Mouse (Mus musculus) heart, embryonic 16.5 days (tissue): ENCODE measurements at regions not wholly inside any gene's neighbourhood (a gene's known extent, or its start where the extent isn't known, plus 50 kb on each side); places are given as distances from the start of the nearest gene placed in this dataset.

ENCODE experiments used
- ATAC-seq: fragments of 200-750 bp; cut with Nextera tagmentation; replicated peaks from 2 replicates; pipeline ENCODE4 v1.8.0; 2017; ENCODE audit warnings: moderate number of reproducible peaks; ENCODE audit not compliant: insufficient read depth, low FRiP score; ENCODE audit errors: extremely low read depth
- H3K27ac ChIP-seq: fragments of 300-500 bp; sonication (generic); 2 replicates; pipeline ENCODE4 v1.5.1; 2014; ENCODE audit warnings: mild to moderate bottlenecking, low read length, control low read depth, moderate library complexity
- H3K27me3 ChIP-seq: fragments of 300-500 bp; sonication (generic); 2 replicates; pipeline ENCODE4 v1.6.1; 2014; ENCODE audit warnings: low read length, mixed read lengths; ENCODE audit not compliant: control insufficient read depth, insufficient read depth
- H3K36me3 ChIP-seq: fragments of 300-500 bp; sonication (generic); 2 replicates; pipeline ENCODE4 v1.6.1; 2014; ENCODE audit not compliant: control insufficient read depth, insufficient read depth
- H3K4me1 ChIP-seq: fragments of 300-500 bp; sonication (generic); 2 replicates; pipeline ENCODE4 v1.6.1; 2014; ENCODE audit warnings: low read length, mixed read lengths; ENCODE audit not compliant: control insufficient read depth, insufficient read depth
- H3K4me2 ChIP-seq: fragments of 300-500 bp; sonication (generic); 2 replicates; pipeline ENCODE4 v1.6.1; 2014; ENCODE audit warnings: low read depth, mild to moderate bottlenecking, control low read depth, low read length
- H3K4me3 ChIP-seq: fragments of 300-500 bp; sonication (generic); 2 replicates; pipeline ENCODE4 v1.5.1; 2014; ENCODE audit warnings: mild to moderate bottlenecking, control low read depth, low read length
- H3K9ac ChIP-seq: fragments of 300-500 bp; sonication (generic); 2 replicates; pipeline ENCODE4 v1.6.1; 2014; ENCODE audit warnings: low read length, control low read depth
- H3K9me3 ChIP-seq: fragments of 300-500 bp; sonication (generic); replicated peaks from 2 replicates; pipeline ENCODE4 v1.6.1; 2016; ENCODE audit warnings: low read length; ENCODE audit not compliant: control insufficient read depth
- WGBS: fragments of 180-500 bp; shearing (Covaris S2); extraction: QIAGEN DNeasy Blood & Tissue Kit; methylation state at CpG from one replicate; pipeline ENCODE4 v1.1.7; 2014; 5-methylcytosine and 5-hydroxymethylcytosine counted together

DNA sequence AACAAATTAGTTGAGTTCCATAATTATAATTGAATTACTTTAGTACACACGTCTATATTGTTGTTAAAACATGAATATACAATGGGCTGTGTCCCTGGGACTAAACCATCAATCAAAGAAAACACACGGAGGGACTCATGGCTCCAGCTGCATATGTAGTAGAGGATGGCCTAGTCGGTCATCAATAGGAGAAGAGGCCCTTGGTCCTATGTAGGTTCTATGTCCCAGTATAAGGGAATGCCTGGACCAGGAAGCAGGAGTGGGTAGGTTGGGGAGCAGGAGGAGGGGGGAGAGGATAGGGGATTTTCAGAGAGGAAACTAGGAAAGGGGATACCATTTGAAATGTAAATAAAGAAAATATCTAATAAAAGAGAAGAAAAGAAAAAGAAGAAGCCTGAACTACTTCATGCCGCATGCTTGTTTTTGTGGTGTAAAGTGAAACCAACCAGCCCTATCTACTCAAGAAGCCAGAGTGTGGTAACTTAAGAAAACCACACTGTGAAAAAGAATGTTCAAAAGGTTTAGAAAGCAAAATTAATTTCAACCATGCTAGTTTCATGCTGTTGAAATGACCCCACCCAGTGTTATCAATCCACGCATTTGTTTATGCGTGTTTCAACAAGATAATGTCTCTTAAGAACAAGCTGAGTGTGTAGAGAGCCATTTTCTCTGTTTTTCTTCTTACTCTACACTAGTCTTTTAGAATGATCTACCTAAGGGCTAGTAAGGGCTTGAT is 134.4 kb upstream of the Itga4 start:
- Histone ChIP-seq H3K9ac (no peak overlapping the region), H3K4me3 (no peak overlapping the region), H3K4me1 (no peaks in the 10 kb centered on the region), H3K27me3 (no peaks in the 10 kb centered on the region), H3K36me3 (no peaks in the 10 kb centered on the region), H3K27ac (no peak overlapping the region), H3K4me2 (no peak overlapping the region), H3K9me3 (no peaks in the 10 kb centered on the region)
- no peak for ATAC-seq
- 77% methylated on average over 6 of the region's 6 CpGs for WGBS

DNA sequence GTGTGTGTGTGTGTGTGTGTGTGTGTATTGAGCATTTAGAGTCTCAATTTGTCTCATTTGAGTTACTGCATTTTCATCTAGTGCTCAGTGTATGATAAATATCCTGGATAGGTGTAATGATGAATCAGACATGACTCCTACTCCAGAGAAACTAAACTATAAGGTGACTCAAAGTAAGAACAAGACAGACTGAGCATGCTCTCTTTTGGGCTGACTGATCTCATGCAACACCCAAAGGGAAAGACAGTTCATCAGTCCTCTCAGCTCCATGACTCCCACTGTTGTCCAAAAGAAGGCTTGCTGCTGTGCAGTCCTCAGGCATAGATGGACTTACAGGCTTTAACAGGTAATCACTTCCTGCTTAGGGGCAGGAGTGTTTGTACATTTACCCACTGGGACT is 132.7 kb upstream of the Itga4 start:
- Histone ChIP-seq H3K9ac (no peak overlapping the region), H3K4me2 (no peak overlapping the region), H3K4me3 (no peak overlapping the region), H3K36me3 (no peaks in the 10 kb centered on the region), H3K4me1 (no peaks in the 10 kb centered on the region), H3K9me3 (no peaks in the 10 kb centered on the region), H3K27ac (no peak overlapping the region), H3K27me3 (no peaks in the 10 kb centered on the region)
- no peak for ATAC-seq

DNA sequence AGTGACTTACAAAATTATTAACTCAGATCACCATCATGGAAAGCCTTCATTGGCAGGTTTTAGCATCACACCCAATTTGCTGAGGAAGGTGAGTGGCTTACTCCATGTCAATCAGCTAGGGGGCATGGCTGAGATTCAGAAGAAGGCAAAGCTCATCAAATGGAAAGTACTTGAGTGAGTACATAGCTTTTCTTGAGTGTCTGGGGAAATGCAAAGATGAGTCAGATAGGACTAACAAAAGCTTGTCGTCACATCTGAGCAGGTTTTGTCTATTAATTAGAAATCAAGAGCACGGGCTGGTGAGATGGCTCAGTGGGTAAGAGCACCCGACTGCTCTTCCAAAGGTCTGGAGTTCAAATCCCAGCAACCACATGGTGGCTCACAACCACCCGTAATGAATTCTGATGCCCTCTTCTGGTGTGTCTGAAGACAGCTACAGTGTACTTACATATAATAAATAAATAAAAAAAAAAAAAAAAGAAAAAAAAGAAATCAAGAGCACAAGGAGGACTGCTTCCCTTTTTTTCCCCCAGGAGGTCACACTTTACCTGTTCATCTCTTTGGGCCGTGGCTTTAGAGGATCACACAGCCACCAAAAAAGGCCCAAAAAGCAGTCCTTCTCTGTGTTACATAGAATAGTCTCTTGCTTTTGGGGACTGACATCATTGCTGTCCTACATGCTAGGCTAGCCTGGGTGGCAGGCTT is 130.8 kb upstream of the Itga4 start:
- Histone ChIP-seq H3K9ac (no peak overlapping the region), H3K9me3 (no peaks in the 10 kb centered on the region), H3K4me3 (no peak overlapping the region), H3K27me3 (no peaks in the 10 kb centered on the region), H3K4me2 (no peak overlapping the region), H3K36me3 (no peaks in the 10 kb centered on the region), H3K4me1 (no peaks in the 10 kb centered on the region), H3K27ac (no peak overlapping the region)
- ATAC-seq: no peak
- WGBS: 82% methylated on average over 4 of the region's 5 CpGs

DNA sequence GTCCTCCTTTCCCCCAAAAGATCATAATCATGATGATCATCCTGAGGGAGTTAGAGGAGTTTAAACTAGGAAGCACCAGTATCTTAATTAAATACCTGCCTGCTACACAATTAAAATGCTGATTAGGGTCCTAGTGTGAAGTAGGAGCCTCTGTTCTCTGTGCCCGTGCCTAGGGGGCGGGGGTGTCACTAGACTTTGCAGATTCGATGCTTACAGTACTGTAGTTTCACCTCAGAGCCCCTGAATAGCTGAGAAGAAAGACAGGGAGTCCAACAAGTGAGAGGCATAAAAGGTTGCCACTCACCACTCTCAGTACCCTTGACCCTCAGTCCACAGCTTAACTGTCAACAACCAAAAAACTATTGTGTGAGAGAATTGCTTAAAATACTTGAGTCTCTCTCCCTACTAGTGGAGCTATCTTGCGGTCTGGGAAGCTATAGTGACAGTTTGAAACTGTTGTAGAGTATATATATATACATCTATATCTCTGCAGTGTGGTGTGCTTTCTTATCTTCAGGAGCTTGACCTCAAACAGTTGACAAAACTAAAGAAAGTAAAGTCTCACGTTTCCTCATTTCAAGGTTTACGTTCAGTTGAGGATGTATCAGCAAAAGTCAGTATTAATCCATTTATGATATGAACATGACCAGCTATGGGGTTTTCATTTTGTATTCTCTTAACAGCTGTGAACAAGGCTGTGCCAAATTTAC is 128.9 kb upstream of the Itga4 start:
- H3K9me3 ChIP-seq: no peaks in the 10 kb centered on the region
- WGBS: 26% methylated on average over 6 of the region's 6 CpGs
- H3K9ac ChIP-seq: no peak overlapping the region
- H3K27ac ChIP-seq: 0 out of 2 replicates have a peak overlapping the region, but pooled peaks have one; percentile 7
- H3K4me2 ChIP-seq: no peak overlapping the region
- no peak for ATAC-seq
- no peak overlapping the region for H3K4me3 ChIP-seq
- H3K36me3 ChIP-seq: no peaks in the 10 kb centered on the region
- no peaks in the 10 kb centered on the region for H3K27me3 ChIP-seq
- no peaks in the 10 kb centered on the region for H3K4me1 ChIP-seq

DNA sequence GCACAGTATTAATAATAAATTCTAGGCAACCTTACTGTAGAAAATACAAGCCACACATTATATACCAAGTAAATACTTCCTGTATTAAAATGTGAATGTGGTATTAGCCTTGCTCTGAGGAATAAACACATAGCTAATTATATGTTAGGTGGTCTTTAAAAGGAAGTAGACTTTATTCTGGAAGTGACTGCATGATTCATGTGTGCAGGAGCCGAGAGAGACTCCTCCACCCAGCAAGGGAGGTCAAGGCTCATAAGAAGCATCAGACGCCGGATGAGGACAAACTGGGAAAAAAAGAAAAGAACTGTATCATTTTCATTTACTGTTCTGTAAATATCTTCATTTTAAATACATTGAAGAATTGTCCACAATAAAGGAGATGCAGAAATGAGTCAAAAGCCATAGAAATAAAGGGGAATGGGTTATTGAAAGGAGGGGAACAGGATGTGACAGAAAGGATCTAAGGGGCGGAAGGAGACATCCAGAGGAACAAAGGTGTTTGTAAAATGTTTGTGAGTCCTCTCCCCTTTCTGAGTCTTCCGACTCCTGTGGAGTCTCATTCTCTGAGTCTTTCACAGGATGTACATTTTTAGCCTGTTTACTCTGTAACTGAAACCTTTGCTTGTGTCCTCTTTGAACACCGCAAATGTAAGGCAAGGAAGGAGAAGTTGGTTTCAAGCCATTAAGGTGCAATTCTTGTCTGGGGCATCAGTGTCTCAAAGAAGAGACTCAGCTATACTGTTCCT is 128.1 kb upstream of the Itga4 start:
- Histone ChIP-seq H3K4me2 (no peak overlapping the region), H3K9me3 (no peaks in the 10 kb centered on the region), H3K36me3 (no peaks in the 10 kb centered on the region), H3K4me1 (no peaks in the 10 kb centered on the region), H3K4me3 (no peak overlapping the region), H3K9ac (no peak overlapping the region), H3K27me3 (no peaks in the 10 kb centered on the region), H3K27ac (no peak overlapping the region)
- WGBS: 70% methylated on average over 6 of the region's 6 CpGs
- no peak for ATAC-seq

DNA sequence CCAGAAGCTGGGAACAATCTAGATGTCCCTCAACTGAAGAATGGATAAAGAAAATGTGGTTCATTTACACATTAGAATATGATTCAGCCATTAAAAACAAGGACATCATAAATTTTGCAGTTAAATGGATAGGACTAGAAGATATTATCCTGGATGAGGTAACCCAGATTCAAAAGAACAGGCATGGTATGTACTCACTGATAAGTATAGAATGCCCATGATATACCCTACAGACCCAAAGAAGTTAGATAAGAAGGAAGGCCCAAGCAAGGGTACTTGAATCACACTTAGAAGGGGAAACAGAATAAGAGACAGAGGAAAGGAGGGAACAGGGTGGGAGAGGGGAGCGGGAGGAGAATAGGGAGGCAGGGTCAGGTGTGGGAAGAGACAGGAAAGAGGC is 127.4 kb upstream of the Itga4 start:
- no peaks in the 10 kb centered on the region for H3K27me3 ChIP-seq
- no peaks in the 10 kb centered on the region for H3K9me3 ChIP-seq
- H3K4me1 ChIP-seq: no peaks in the 10 kb centered on the region
- no peak overlapping the region for H3K27ac ChIP-seq
- no peak overlapping the region for H3K4me2 ChIP-seq
- no peak overlapping the region for H3K9ac ChIP-seq
- 94% methylated on average over 1 of the region's 1 CpGs for WGBS
- ATAC-seq: no peak
- no peaks in the 10 kb centered on the region for H3K36me3 ChIP-seq
- no peak overlapping the region for H3K4me3 ChIP-seq

DNA sequence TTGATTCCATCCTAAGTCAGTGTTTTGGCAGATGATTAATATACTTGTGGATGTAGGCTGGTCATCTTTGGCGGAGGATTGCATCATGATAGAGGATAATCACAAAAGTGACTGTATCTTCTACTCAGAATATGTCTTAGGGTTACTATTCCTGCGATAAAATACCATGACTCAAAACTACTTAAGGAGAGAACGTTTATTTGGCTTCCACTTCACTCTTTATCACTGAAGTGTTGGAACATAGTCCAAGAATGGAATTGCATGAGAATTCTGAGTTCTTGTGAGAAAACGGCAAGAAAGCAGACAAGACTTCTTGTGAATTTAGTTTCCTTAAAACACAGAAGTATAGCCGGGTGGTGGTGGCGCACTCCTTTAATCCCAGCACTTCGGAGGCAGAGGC is 124.6 kb upstream of the Itga4 start:
- no peaks in the 10 kb centered on the region for H3K4me1 ChIP-seq
- H3K9ac ChIP-seq: no peak overlapping the region
- WGBS: 70% methylated on average over 7 of the region's 7 CpGs
- no peaks in the 10 kb centered on the region for H3K27me3 ChIP-seq
- H3K36me3 ChIP-seq: no peaks in the 10 kb centered on the region
- peak overlapping the region; percentile 23; the same call in 1 of the 2 replicates for H3K27ac ChIP-seq
- H3K4me2 ChIP-seq: no peak overlapping the region
- H3K4me3 ChIP-seq: no peak overlapping the region
- ATAC-seq: no peak
- H3K9me3 ChIP-seq: 0 out of 2 replicates have a peak, but pooled peaks cover 3% of the 10 kb centered on the region

DNA sequence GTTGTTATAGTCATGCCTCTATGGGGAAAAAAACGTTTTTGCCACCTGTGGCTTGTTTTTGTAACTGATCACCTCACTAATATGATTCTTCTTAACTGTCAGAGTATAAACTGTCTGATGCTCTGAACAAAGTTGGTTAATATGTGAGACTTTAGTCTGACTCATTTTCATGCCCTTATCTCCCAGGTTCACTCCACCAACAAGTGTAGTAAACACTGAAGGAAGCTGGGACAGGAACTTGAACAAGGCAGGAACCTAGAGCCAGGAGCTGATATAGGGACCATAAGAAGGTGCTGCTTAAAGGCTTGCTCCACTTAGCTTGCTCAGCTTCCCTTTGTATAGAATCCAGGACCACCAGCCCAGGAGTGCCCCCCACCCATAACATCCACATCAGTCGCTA is 124.0 kb upstream of the Itga4 start:
- H3K27ac ChIP-seq: peak overlapping the region; percentile 32; the same call in 1 of the 2 replicates
- H3K4me2 ChIP-seq: no peak overlapping the region
- WGBS: 75% methylated on average over 2 of the region's 2 CpGs
- no peak overlapping the region for H3K9ac ChIP-seq
- H3K27me3 ChIP-seq: no peaks in the 10 kb centered on the region
- no peak for ATAC-seq
- no peak overlapping the region for H3K4me3 ChIP-seq
- no peaks in the 10 kb centered on the region for H3K36me3 ChIP-seq
- H3K9me3 ChIP-seq: 0 out of 2 replicates have a peak, but pooled peaks cover 3% of the 10 kb centered on the region
- no peaks in the 10 kb centered on the region for H3K4me1 ChIP-seq
